Mouse (Mus musculus) B cell, adult 2 months (primary cell): Measurements from ENCODE around the gene Cbr1.
"Not testable (repeated sequence)": the region's sequence is repeated elsewhere in the genome, so short reads cannot be mapped to it uniquely, and the experiment has no call there.

Source experiments
- DNase-seq, 2 experiments: peaks; one replicate each; pipeline ENCODE4 v3.0.0; 2022

Cbr1 gene

DNA sequence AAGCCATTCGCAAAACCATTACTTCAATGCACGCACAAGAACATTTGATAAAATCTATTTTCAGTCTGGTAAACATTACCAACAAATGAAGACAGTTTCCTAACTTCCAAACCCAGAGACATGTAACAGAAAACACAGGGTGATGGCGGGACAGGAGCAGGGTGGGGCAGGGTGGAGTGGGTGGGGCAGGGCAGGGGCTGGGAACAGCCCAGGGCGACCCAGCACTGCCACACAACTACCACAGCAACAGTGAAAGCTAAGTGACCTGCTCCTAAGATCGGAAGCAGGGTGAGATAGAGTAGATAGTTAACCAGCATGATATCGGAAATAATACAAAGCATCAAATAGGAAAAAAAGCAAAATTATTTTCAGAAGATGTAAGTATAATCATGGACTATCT, 6.2 kb upstream of the Cbr1 start:
- DNase-seq: no peak

DNA sequence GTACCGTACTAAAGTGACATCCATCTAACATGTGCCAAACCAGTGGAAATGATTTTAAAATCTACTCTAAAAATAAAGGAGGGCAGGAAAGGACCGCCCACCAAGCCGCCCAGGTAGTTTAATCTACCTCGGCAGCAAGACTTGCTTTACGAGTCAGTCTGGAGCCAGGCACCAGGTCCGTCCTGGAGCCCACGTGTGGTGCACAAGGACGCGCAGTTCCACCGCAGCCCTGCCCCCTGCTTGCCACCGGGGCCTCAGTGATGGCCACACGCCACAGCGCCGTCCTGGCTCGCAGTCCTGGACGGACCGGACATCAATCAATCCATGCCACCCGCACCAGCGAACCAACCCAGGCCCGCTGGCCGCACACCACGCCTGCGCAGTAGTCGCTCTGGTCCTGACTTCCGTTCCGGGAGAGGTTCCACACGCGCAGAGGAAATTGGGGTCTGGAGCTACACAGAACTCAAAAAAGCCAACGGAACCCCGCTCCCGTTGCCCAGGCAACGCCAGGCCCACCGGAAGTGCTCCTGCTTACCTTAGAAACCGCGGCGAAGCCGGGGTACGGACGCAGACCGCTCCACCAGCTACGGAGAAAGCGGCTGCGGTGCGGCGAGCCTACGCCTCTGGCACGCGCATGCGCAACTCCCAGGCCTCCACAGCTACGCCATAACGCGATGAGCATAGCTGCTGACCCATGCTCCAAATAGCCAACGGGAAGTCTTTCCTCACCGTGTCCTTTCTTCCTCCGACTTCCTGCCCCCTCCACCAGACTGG, 2.0 kb upstream of the Cbr1 start, which contains the start of gene Setd4:
Gene Setd4, minus strand, starts transcription at position 625 of the 774 bp plus-strand sequence.
- peak; percentile 80 to 85 for DNase-seq

DNA sequence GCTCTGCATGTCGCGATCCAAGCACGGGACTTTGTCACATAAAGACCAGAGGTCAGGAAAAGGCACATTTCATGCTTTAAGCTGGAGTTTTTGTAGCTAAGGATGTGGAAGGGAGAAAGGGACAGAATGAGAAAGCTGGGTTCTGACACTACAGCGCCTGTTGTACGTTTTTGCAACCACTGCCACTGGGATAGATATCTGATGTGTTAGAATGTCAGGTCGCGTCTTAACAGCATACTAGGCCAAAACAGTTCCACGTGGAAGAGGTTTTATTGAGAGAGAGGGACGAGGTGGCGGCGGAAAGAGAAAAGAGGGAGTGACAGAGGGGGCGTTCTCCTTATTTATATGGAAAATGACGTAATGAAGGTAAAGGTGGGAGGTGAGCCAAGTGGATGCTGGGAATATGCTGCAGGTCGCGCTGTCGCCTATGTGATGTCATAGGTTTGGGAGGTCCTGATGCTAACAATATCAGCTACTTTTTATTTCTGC, 1.1 kb upstream of the Cbr1 start:
- DNase-seq: no peak

DNA sequence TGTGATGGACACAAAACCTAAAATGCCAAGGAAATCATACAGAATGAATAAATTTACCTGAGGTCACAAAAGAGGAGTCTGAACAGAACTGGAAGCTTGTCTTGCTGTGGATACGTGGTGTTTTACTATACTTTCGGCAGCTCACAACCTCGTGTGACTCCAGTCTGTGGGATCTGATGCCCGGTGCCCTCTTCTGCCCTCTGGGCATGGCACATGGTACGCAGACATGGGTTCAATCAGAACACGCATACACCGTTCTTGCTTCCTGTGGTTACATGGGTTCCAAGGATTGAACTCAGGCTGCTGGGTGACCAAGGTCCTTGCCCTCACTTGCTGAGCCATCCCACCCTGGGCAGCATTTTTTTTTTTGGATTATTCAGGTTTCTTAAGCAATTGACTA, 493 bp downstream of the Cbr1 start:
- DNase-seq: no peak

DNA sequence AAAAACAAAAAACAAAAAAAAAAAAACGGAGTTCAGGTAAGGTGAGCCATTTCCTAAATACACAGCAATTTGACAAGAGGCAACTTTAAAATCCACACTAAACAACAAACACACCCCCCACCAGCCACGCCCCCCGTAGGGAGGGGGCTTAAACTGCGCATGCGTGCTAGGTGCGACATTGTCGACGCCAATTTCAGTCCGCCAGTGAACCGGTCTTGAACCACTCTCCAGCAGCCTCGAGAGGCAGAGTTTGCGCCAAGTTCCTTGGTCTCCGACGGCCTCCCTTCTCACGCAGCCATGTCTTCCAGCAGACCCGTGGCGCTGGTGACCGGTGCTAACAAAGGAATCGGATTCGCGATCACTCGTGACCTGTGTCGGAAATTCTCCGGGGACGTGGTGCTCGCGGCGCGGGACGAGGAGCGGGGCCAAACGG, 2.0 kb downstream of the Cbr1 start:
- DNase-seq: peak; percentile 93 to 95

DNA sequence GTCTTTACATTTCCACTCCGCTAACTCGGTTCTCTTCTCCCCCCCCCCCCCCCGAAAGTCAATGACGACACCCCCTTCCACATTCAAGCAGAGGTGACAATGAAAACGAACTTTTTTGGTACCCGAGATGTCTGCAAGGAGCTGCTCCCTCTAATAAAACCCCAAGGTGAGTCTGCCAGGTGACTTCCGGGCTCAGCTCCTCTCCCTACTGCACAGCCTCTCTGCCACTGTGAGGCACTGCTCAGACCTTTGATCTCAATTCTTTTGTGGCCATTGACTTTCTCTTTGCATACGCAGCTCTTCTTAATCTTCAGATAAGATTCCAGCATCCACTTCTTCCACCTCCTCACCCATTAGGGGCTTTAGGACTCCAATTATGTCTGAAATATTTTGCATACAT, 3.1 kb downstream of the Cbr1 start:
- no peak for DNase-seq

DNA sequence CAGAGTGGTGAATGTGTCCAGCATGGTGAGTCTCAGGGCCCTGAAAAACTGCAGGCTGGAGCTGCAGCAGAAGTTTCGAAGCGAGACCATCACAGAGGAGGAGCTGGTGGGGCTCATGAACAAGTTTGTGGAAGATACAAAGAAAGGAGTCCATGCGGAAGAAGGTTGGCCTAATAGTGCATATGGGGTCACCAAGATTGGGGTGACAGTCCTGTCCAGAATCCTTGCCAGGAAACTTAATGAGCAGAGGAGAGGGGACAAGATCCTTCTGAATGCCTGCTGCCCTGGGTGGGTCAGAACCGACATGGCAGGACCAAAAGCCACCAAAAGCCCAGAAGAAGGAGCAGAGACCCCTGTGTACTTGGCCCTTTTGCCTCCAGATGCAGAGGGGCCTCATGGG, 4.1 kb downstream of the Cbr1 start:
- DNase-seq: no peak

DNA sequence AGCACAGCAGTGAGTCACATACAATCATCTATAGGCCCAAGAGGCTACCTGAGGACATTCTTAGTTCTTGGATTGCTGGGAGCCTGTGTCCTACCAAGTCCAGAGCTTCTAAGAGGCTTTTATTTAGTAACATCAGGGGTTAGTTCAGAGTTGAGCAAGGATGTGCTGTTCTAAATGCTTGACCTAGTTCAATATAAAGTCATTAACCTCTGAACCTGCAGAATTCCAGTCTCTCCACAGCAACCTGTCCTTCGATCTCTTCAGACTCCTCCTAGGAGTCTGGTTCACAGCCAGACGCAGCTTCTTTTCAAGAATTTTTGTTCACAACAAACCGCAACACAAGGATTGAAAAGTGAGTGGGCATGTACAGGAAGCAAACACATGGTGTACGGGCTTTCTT, 5.3 kb downstream of the Cbr1 start:
- no peak for DNase-seq

DNA sequence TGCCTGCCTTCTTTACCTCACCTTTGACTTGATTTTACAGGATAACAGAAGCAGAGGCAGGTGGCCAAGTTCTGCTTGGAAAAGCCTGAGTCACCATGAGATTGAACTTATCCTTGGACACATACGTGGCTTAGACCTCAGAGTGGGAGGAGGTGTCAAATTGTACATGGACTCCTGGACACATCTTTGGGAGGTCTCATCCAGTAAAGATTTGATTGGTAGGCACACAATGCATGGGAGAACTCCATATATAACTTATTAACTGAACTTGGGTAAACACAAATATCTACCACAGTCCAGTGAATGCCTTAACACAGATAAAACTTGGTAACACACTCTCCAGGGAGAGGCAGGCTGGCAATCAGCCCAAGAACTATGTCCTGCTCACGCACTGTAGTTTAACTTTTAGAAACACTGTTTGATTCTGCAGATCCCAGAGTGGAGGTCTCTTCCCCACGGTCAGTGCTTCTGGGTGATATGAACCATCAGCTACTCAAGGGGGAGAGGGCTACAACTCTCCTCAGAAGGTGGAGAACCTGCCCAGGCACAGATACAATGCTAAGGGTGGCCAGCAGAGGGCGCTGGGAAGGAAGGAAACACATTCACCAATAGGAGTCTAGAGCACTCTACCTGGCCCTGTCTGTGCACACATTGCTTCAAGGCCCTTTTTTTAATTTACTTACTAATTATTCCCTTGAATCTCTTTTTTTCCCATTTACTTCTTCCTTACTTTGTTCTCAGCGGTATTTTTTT, 9.6 kb downstream of the Cbr1 start:
- peak; percentile 86 to 87 for DNase-seq

DNA sequence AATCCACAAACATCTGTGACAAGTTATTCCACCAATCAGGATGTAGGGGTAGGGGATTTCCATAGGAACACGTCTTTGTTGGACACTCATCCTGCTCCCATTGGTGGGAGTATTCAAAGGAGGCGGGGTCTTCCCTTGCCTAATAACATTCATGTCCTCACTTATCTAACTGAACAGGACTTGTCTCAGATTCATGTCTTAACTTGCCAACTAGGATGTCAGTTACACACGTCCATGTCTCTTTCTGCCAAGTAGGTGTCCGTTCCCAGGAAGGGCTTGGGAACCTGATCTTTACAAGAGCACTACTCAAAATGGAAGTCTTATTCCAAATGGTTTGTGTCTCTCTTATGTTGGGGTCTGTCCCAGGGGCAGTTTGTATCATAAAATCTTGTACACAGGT, 18.1 kb downstream of the Cbr1 start:
- DNase-seq: not testable (repeated sequence)

DNA sequence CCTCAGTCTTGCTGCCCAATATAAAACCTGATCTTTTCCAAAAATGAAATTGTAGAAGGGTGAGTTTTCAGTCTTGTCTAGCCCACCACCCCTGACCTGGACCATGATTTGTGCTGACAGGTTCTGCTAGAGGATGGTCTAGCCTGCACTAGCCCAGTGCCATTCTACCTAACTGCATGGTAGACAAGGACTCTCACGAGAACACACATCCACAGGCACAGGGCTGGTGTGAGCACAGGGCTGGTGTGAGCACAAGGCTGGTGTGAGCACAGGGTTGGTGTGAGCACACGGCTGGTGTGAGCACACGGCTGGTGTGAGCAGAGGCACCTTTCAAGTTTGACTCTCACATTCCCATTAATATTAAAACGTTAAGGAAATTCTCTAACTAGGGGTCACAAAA, 19.0 kb downstream of the Cbr1 start:
- no peak for DNase-seq

DNA sequence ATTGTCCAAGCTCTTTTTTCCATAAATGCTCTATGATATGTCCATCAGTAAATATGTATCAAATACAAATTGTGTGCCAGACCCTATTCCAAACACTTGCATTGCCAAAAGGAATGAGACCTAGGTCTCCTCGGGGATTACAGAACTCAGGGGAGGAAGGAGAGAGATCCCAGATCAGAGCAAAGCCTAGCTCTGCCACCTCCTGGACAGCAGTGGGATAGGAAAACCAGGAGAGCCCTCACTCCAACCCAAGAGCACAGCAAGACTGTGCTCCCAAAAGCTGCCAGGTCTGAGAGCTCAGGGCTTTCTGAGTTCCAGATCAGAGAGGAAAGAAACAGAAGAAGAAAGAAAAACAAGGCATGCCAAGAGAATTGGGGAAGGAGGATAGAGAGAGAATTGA, 21.1 kb downstream of the Cbr1 start:
- no peak for DNase-seq

DNA sequence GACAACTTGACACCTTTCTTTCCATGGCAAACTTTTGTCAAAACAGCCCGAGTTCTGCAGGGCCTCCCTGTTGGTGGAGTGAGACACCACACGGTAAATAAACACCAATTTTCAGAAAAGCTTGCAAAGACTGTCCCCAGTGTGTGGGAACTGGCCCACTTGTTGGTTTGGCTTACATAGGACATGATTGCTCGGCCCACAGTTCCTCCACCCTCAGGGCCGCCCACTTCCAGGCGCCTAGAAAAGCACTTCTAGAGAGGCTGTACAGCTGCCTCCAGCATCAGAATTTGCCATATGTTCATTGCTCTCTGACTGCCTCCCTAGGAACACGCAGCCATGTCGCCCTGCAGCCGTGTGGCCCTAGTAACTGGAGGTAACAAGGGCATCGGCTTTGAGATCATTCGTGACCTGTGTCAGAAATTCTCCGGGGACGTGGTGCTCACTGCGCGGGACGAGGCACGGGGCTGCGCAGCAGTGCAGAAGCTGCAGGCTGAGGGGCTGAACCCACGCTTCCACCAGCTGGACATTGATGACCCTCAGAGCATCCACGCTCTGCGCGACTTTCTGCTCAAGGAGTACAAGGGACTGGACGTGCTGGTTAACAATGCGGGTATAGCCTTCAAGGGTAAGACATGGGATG, 22.2 kb downstream of the Cbr1 start, which contains the start of gene Gm5678:
Gene Gm5678, plus strand, starts transcription at position 337 of the 640 bp plus-strand sequence.
- no peak for DNase-seq

DNA sequence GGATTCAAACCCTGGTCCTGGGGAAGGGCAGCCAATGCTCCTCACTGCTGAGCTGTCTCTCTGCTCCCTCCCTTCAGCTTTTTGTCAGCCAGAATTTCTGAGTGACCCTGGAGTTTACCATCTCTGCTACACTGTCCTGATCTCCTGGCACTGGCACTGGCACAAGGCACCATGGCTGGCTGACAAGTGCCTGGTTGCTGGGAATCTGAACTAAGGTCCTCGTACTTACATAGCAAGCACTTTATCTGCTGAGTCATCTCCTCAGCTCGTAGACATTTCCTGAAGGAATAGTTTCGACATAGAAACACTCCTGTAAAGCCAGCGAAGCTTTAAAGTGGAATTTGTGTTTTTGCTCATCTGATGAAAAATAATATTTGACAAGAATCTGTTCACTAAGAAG, 38.4 kb downstream of the Cbr1 start:
- no peak for DNase-seq

DNA sequence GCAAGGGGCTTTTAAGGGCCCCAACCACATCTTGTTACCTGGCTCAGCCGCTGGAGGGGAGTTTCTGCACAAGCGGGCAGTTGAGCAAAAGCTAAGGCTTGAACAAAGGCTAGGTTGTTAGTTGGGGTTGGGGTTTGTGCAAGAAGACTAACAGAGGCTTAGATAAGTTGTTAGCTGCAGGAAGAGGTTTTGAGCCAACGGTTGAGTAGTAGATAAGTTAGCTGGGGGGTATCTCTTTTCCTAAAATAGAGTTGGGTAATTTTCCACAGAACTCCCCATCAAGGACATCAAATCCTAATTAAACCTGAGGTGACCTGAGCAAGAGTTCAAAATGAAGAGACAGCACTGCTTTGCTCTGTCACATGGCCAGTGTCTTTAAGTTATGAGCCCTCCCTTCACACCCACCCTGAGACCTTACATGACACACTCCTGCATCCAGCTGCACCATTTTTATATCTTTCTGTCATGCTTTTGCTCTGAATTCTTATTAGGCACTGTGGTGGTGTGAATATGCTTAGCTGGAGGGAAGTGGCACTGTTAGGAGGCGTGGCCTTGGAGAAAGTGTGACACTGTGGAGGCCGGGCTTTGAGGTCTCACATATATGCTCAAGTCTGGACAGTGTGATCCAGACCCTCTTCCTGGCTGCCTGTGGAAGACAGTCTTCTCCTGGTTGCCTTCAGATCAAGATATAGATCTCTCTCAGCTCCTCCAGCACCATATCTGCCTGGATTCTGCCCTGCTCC, 43.0 kb downstream of the Cbr1 start:
- no peak for DNase-seq
